Mouse (Mus musculus): ENCODE measurements around the gene Gnao1.

DNA sequence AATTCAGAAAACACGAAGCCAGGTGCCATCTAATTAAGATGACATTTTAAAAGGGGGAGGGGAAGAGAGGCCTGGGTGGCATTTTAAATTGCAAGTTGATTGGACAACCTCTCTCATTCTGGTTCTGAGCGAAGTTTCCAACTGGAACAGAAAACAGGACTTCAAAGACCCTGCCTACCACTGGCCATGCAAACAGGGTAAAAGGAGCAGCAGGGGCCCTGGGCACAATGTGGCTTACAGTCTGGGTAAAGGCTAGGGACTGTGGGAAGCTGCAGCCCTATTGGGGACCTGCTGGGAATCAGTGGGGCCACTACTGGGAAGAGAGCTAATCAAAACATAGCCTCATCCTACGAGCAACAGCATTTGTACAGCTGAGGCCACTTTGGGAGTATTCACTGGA lies 115.7 kb downstream of the Gnao1 start:
- TF ChIP-seq POLR2A (IDR thresholded peaks at IDR 0.05; ENCODE audit: borderline replicate concordance, extremely low read depth, insufficient read depth, insufficient read length, poor library complexity, severe bottlenecking) = no peak
- no peak for TF ChIP-seq CTCF (IDR thresholded peaks at IDR 0.05; ENCODE audit: borderline replicate concordance, extremely low read depth, insufficient read depth, insufficient read length)
